Comparison of ENCODE assay signal across 8 mouse cellular contexts in genomic region chr7:98177929-98178559, GRCm38 (mm10). TPM values are rescaled to one million over a fixed set of nuclear protein-coding genes. Genes with fewer than 3 reads are reported as not detected.
A peak's percentile ranks its signal among the peaks of the same experiment; 100 is the strongest.
DNase-seq lines count a peak whose midpoint lies in the region; ATAC-seq and TF ChIP-seq lines count a peak whose summit lies in the region.

Gene Capn5 (minus strand): TSS chr7:98178274.

- peak; percentile 83 for ATAC-seq in CD4-positive, CD25-positive, alpha-beta regulatory T cell, adult 4 months
- ATAC-seq in embryonic facial prominence, embryonic 12.5 days (ENCODE audit: insufficient number of reproducible peaks, insufficient read depth, low FRiP score, low TSS enrichment): peak; percentile 74
- ATAC-seq in kidney, embryonic 14.5 days (ENCODE audit: low FRiP score, low TSS enrichment): peak; percentile 81
- peak; percentile 86 for ATAC-seq in midbrain, postnatal 0 days (ENCODE audit: low FRiP score)
- ATAC-seq in stomach, embryonic 15.5 days (ENCODE audit: insufficient read depth, low FRiP score, low read depth): peak; percentile 82

- WGBS in embryonic facial prominence, embryonic 12.5 days: 2% methylated on average over 37 of the region's 44 CpGs
- WGBS in heart, embryonic 10.5 days: 3% methylated on average over 42 of the region's 44 CpGs
- 2% methylated on average over 38 of the region's 44 CpGs for WGBS in kidney, embryonic 14.5 days
- 1% methylated on average over 37 of the region's 44 CpGs for WGBS in midbrain, postnatal 0 days
- WGBS in stomach, embryonic 15.5 days: 2% methylated on average over 41 of the region's 44 CpGs

- no peaks in the 10 kb centered on the region for H3K36me3 ChIP-seq in embryonic facial prominence, embryonic 12.5 days
- H3K36me3 ChIP-seq in heart, embryonic 10.5 days: no peaks in the 10 kb centered on the region
- no peaks in the 10 kb centered on the region for H3K36me3 ChIP-seq in kidney, embryonic 14.5 days (ENCODE audit: control insufficient read depth, insufficient read depth, low read length)
- no peaks in the 10 kb centered on the region for H3K36me3 ChIP-seq in midbrain, postnatal 0 days (ENCODE audit: insufficient read depth, low read length)
- H3K36me3 ChIP-seq in stomach, embryonic 15.5 days: no peaks in the 10 kb centered on the region

- peak within 1 kb of the TSS; percentile 75 for H3K4me3 ChIP-seq in embryonic facial prominence, embryonic 12.5 days
- peak within 1 kb of the TSS; percentile 75 for H3K4me3 ChIP-seq in heart, embryonic 10.5 days
- H3K4me3 ChIP-seq in kidney, embryonic 14.5 days (ENCODE audit: low read length): peak within 1 kb of the TSS; percentile 82
- H3K4me3 ChIP-seq in midbrain, postnatal 0 days (ENCODE audit: low read depth, low read length): peak within 1 kb of the TSS; percentile 68
- H3K4me3 ChIP-seq in stomach, embryonic 15.5 days (replicated peaks): peak within 1 kb of the TSS; percentile 82

- no peaks in the 10 kb centered on the region; the same call in 1 of the 2 replicates for H3K27me3 ChIP-seq in embryonic facial prominence, embryonic 12.5 days
- H3K27me3 ChIP-seq in heart, embryonic 10.5 days (ENCODE audit: insufficient read depth, poor library complexity, severe bottlenecking): peaks cover 7% of the 10 kb centered on the region; the same call in 1 of the 2 replicates
- H3K27me3 ChIP-seq in kidney, embryonic 14.5 days (ENCODE audit: control insufficient read depth, insufficient read depth, low read length): 0 out of 2 replicates have a peak, but pooled peaks cover 3% of the 10 kb centered on the region
- no peaks in the 10 kb centered on the region for H3K27me3 ChIP-seq in midbrain, postnatal 0 days (ENCODE audit: insufficient read depth, low read length)
- no peaks in the 10 kb centered on the region for H3K27me3 ChIP-seq in stomach, embryonic 15.5 days (replicated peaks)

- peak; percentile 79 for TF ChIP-seq CTCF in midbrain, postnatal 0 days (IDR thresholded peaks at IDR 0.05)

- H3K9ac ChIP-seq in embryonic facial prominence, embryonic 12.5 days: peak within 1 kb of the TSS; percentile 67
- H3K9ac ChIP-seq in kidney, embryonic 14.5 days (ENCODE audit: low read depth, low read length): peak within 1 kb of the TSS; percentile 63
- peak within 1 kb of the TSS; percentile 76 for H3K9ac ChIP-seq in midbrain, postnatal 0 days (replicated peaks; ENCODE audit: low read length, poor library complexity, severe bottlenecking)
- H3K9ac ChIP-seq in stomach, embryonic 15.5 days: peak within 1 kb of the TSS; percentile 50

- peak within 1 kb of the TSS; percentile 87 for H3K4me2 ChIP-seq in embryonic facial prominence, embryonic 12.5 days (replicated peaks)
- H3K4me2 ChIP-seq in kidney, embryonic 14.5 days (replicated peaks; ENCODE audit: low read depth, low read length): peak within 1 kb of the TSS; percentile 79
- peak within 1 kb of the TSS; percentile 78 for H3K4me2 ChIP-seq in midbrain, postnatal 0 days (ENCODE audit: low read depth, low read length, poor library complexity, severe bottlenecking)
- H3K4me2 ChIP-seq in stomach, embryonic 15.5 days: peak within 1 kb of the TSS; percentile 85

- H3K9me3 ChIP-seq in embryonic facial prominence, embryonic 12.5 days: no peaks in the 10 kb centered on the region
- H3K9me3 ChIP-seq in heart, embryonic 10.5 days: no peaks in the 10 kb centered on the region
- no peaks in the 10 kb centered on the region for H3K9me3 ChIP-seq in kidney, embryonic 14.5 days (ENCODE audit: control insufficient read depth, low read length)
- H3K9me3 ChIP-seq in midbrain, postnatal 0 days (ENCODE audit: low read length): no peaks in the 10 kb centered on the region
- H3K9me3 ChIP-seq in stomach, embryonic 15.5 days: no peaks in the 10 kb centered on the region

- H3K4me1 ChIP-seq in embryonic facial prominence, embryonic 12.5 days: peaks cover 9% of the 10 kb centered on the region; the same call in 1 of the 2 replicates
- H3K4me1 ChIP-seq in heart, embryonic 10.5 days: peaks cover 49% of the 10 kb centered on the region
- H3K4me1 ChIP-seq in kidney, embryonic 14.5 days (ENCODE audit: control insufficient read depth, insufficient read depth, low read length): peaks cover 3% of the 10 kb centered on the region; the same call in 1 of the 2 replicates
- peaks cover 8% of the 10 kb centered on the region for H3K4me1 ChIP-seq in midbrain, postnatal 0 days (ENCODE audit: insufficient read depth, low read length)
- H3K4me1 ChIP-seq in stomach, embryonic 15.5 days: peaks cover 14% of the 10 kb centered on the region; the same call in 1 of the 2 replicates

- H3K27ac ChIP-seq in embryonic facial prominence, embryonic 12.5 days: 0 out of 2 replicates have a peak within 1 kb of the TSS, but pooled peaks have one; percentile 30
- H3K27ac ChIP-seq in heart, embryonic 10.5 days: peak within 1 kb of the TSS; percentile 88
- H3K27ac ChIP-seq in kidney, embryonic 14.5 days (ENCODE audit: low read depth, low read length): peak within 1 kb of the TSS; percentile 80
- peak within 1 kb of the TSS; percentile 33 for H3K27ac ChIP-seq in midbrain, postnatal 0 days (ENCODE audit: low read depth, low read length)
- H3K27ac ChIP-seq in stomach, embryonic 15.5 days: peak within 1 kb of the TSS; percentile 87

- peak in 1 of 2 experiments; percentile 56 for DNase-seq in adrenal gland, postnatal 4 days (ENCODE audit: low spot score in 2 of 2)
- DNase-seq in heart, embryonic 10.5 days (ENCODE audit: low spot score): peak; percentile 95
- DNase-seq in liver: peak; percentile 96
- DNase-seq in midbrain, postnatal 0 days (ENCODE audit: low spot score): peak; percentile 76

RNA-seq across cellular contexts. Expression of gene Capn5, which starts in this region (rescaled TPM):
- 1 to 10 TPM in 1 of 2 experiments, under 1 TPM in 1; 0.90 to 1.5 TPM for polyA plus RNA-seq in CD4-positive, CD25-positive, alpha-beta regulatory T cell, adult 4 months (2017; shearing (Covaris generic))
- total RNA-seq in adrenal gland, postnatal 4 days (2021): 10 to 100 TPM; 15.6 to 18.7 TPM
- polyA plus RNA-seq in embryonic facial prominence, embryonic 12.5 days (2016; fragmentation: Nextera tagmentation; extraction: Ambion mirVana): 5.0 and 5.7 TPM in 2 replicates
- 9.4 and 11.0 TPM in 2 replicates for polyA plus RNA-seq in heart, embryonic 10.5 days (2016; fragmentation: Nextera tagmentation; extraction: Ambion mirVana)
- 4.8 and 10.4 TPM in 2 replicates for polyA plus RNA-seq in kidney, embryonic 14.5 days (2014; fragmentation: Nextera tagmentation; extraction: Ambion mirVana)
- 40.0 and 51.9 TPM in 2 replicates for total RNA-seq in midbrain, postnatal 0 days (2014; rRNA removed)
- 20.7 and 20.9 TPM in 2 replicates for polyA plus RNA-seq in midbrain, postnatal 0 days (2015; fragmentation: Nextera tagmentation; extraction: Ambion mirVana)
- 13.8 and 14.9 TPM in 2 replicates for polyA plus RNA-seq in stomach, embryonic 15.5 days (2015; fragmentation: Nextera tagmentation; extraction: Ambion mirVana)

Comparison
In these comparisons a context has a peak if more than half of its experiments do, and no peak if none do; other contexts are left out.
1. H3K27ac ChIP-seq: peak in every context shown above with its lines; median percentile 88 in heart, embryonic 10.5 days; 87 in stomach, embryonic 15.5 days; 80 in kidney, embryonic 14.5 days; 33 in midbrain, postnatal 0 days; 30 in embryonic facial prominence, embryonic 12.5 days.